Mouse (Mus musculus) brain, embryonic 14.5 days (tissue): ENCODE measurements around the gene Dazap1.

Experiments
- CTCF ChIP-seq: fragments of 200-500 bp; IDR thresholded peaks from 2 replicates; pipeline ENCODE4 v1.5.1; 2012; ENCODE audit warnings: inconsistent platforms, mild to moderate bottlenecking, moderate library complexity, borderline replicate concordance; ENCODE audit not compliant: insufficient read depth, insufficient read length; ENCODE audit errors: extremely low read depth
- POLR2A ChIP-seq: fragments of 200-500 bp; IDR thresholded peaks from 2 replicates; pipeline ENCODE4 v1.6.1; 2012; ENCODE audit warnings: mild to moderate bottlenecking, inconsistent platforms, borderline replicate concordance; ENCODE audit not compliant: poor library complexity, insufficient read depth, insufficient read length, severe bottlenecking; ENCODE audit errors: extremely low read depth

GRCm38 (mm10) chr10:80254331-80255297, 6.7 kb upstream of the Dazap1 start:
- no peak for TF ChIP-seq POLR2A
- no peak for TF ChIP-seq CTCF
